Mouse (Mus musculus) heart, postnatal 36 days (tissue): ENCODE data around the gene Skida1. TPM values are rescaled to one million over a fixed set of nuclear protein-coding genes. Genes with fewer than 3 reads are reported as not detected.

Source experiments
- DNase-seq, 2 experiments: peaks; one replicate each; pipeline ENCODE4 v3.0.0; 2021 to 2022
- intact Hi-C: fragments of 180-260 bp; cut with DNase I; formaldehyde crosslinking; loops from one replicate; pipeline ENCODE4 v1.15.1; 2025
- microRNA-seq, 2 experiments: library from miRNA; unstranded; fragments of <30 nt; microRNA quantifications; one replicate each; pipeline ENCODE4 v1.2.0; 2021; ENCODE audit warnings: borderline number of aligned reads in 2 of 2
- total RNA-seq, 2 experiments: library from RNA; stranded (reverse); gene quantifications; 2 replicates each; pipeline ENCODE4 v1.2.3; 2021

Skida1 gene
- total RNA-seq, 2 experiments from 2014 or later, result 2.8 to 5.1 TPM

- intact Hi-C loops, result loop anchor here (2.0 to 5.0 kb wide), 12 partner anchors 38 to 1251 kb away; partner anchors contain the start of genes Bmi1, Dnajc1 and Spag6
Observed at GRCm38 (mm10) chr2:18026116-18026947, 22.5 kb downstream of the Skida1 start.

GRCm38 (mm10) chr2:18025781-18026115 lies 23.1 kb downstream of the Skida1 start:
- DNase-seq, result no peak
- intact Hi-C loops, result loop anchor here (2.0 to 5.0 kb wide), 12 partner anchors 39 to 1252 kb away; partner anchors contain the start of genes Bmi1, Dnajc1 and Spag6

More at GRCm38 (mm10) chr2:18026116-18026947, 22.5 kb downstream of the Skida1 start:
- peak; percentile 65 to 77 for DNase-seq

- no peak for DNase-seq
- intact Hi-C loops, result loop anchor here (5.0 kb wide), 9 partner anchors 77 to 1252 kb away; partner anchors contain the start of genes Bmi1, Dnajc1 and Spag6
Observed at GRCm38 (mm10) chr2:18025116-18025515, 23.7 kb downstream of the Skida1 start.

DNA sequence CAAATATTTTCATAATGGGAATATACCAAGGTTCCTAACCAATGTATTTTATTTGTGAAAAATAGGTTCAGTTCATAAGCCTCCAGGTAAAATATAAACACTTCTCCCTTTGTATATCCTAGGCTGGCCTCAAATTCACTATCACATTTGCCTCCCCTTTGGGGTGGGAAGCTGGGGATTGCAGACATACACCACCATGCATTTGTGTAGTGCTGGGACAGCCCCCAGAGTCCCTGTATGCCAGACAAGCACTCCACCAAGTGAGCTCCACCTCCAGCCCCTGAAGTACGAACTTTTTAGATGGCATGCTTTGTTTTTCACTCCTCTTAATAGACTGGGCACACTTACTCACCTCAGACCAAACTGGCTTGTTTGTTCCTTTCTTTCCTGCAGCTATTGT lies 26.0 kb downstream of the Skida1 start:
- DNase-seq, result no peak
- intact Hi-C loops, result no loop called here

GRCm38 (mm10) chr2:18019122-18019521 lies 29.7 kb downstream of the Skida1 start:
- intact Hi-C loops, result no loop called here
- DNase-seq, result no peak

DNA sequence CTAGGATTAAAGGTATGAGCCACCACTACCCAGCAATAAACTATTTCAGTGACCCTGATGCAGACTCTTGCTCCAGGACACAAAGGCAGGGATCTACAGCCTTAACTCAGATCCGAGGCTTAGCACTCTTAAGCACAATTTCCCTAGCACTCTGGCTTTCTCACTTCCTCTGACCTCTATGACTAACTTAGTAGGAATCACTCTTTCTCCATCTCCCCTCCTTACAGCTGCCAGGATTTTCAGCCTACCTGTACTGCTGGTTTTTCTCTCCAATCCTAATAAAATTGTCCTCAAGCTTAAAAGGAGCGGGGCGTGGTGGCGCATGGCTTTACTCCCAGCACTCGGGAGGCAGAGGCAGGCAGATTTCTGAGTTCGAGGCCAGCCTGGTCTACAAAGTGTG lies 31.5 kb downstream of the Skida1 start:
- DNase-seq, result no peak
- intact Hi-C loops, result no loop called here

GRCm38 (mm10) chr2:18016639-18017038 lies 32.2 kb downstream of the Skida1 start:
- intact Hi-C loops, result no loop called here

DNA sequence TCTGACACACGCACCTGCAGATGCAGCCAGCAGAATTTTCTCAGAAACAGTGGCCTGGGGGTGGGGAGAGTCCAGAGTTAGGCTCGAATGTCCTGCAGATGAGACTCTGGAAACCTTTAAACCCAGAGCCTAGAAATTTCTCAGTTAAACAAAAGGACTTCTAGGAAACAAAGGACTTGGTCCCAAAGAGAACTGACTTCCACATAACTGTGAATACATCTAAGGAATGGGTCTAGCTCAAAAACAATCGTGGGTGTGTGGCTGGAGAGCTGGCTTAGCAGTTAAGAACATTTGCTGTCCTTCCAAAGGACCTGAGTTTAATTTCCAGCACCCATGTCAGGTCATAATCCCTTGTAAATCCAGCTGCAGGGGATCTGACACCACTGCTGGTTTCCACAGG lies 33.3 kb downstream of the Skida1 start:
- DNase-seq, result no peak
- intact Hi-C loops, result no loop called here

More at GRCm38 (mm10) chr2:18016639-18017038, 32.2 kb downstream of the Skida1 start:
- DNase-seq, result no peak

- intact Hi-C loops, result no loop called here
- DNase-seq, result no peak
Observed at GRCm38 (mm10) chr2:18012866-18013265, 36.0 kb downstream of the Skida1 start.

DNA sequence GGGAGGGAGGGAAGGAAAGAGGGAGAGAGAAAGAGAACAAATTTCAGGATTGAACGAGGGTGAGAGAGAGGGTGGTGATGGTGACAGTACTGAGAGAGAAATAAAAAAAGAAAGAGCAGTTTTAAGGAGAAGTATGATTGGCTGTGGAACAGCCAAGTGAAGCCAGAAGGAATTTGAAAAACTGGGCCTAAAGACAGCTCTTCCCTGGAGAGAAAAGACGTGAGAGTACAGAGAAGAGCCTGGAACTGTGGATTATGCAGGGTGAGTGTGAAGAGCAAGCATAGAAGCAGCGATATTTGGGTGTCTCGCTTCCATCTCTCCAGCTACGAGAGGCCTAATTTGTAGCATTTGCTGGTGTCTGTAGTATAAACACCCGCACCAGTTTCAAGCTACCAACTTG lies 37.6 kb downstream of the Skida1 start:
- intact Hi-C loops, result no loop called here
- DNase-seq, result no peak

DNA sequence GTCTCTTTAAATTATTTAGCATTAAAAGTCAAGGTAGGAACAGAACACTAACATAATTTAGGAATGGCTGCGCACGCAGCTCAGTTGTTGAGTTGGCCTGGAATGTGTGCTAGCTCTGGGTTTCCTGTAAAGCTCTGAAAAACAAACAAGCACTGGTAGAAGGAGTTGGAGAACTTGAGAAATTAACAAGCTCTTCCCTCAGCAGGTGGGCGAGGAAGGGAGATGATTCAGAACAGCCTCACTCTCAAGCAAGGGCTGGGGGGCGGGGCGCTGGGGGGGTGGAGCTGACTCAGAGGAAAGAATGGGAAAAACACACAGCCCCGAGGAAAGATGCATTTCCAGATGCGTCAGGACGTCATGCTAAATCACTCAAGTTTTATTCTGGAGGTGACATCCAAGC lies 43.7 kb downstream of the Skida1 start:
- intact Hi-C loops, result loop anchor here (5.0 kb wide), 1 partner anchor 807 kb away; no protein-coding TSS in a partner anchor
- DNase-seq, result no peak

DNA sequence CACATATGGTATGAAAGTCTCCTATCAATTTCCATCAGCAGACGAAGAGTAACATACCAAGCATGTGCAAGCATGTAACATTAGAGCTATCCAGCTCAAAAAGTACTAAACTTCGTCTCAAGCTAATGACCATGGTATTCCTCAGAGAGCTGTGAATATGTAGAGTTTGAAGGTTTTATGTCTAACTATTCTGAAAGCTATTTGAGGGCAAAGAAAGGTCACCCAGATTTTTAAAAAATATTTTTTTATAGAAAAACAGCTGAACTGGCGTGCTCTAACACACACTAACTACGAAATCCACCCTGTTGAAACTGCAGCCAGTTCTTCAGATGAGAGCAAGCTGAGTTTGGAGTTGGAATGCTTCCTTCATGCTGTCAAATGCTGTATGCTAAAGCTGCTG lies 44.6 kb downstream of the Skida1 start:
- intact Hi-C loops, result no loop called here
- DNase-seq, result no peak

DNA sequence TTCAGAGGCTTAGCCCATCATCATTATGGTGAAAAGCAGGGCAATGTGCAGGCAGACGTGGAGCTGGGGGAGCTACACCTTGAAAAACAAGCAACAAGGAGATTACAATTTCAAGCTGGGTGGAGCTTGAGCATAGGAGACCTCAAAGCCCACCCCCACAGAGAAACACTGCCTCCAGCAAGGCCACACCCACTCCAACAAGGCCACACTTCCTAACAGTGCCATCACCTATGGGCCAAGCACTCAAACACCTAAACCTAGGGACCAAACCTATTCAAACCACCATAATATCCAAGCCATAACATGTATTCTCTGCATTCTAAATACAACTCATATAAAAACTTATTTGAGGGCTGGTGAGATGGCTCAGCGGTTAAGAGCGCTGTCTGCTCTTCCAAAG lies 46.5 kb downstream of the Skida1 start:
- intact Hi-C loops, result no loop called here

DNA sequence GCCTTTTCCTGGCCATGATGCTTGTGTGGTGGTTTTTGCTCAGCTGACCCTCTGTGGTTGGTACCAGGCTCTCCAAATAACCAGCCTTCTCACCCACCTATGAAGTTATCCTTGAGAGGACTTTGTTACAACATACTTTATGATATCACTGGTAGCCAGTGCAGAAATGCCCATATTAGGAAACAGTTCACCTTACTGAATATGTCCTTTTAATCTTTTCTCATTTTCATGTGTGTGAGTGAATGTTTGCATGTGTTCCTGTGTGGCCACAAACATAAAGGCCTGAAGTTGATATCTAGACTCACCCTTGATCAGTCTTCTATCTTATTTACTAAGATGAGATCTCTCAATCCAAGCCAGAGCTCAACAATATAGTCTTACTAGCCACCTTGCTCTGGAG lies 52.0 kb downstream of the Skida1 start, which contains the start of gene H2al2a:
Gene H2al2a, minus strand, starts transcription at position 101 of the 400 bp plus-strand sequence.
- no peak for DNase-seq
- intact Hi-C loops, result no loop called here

More for the DNA sequence above, 46.5 kb downstream of the Skida1 start:
- DNase-seq, result no peak

Small RNA genes within 50 kb of the gene (microRNA-seq; reads per million reads assigned to microRNA genes)
- gene Mir7655, result 1.3 to 1.4 reads per million in 2 experiments

Other genes with a start within 250 kb of the Skida1 start
- not detected for gene H2al2a, start 52.1 kb downstream of the Skida1 start, total RNA-seq
- gene A930004D18Rik, start 11.3 kb downstream of the Skida1 start, total RNA-seq, result 1 to 10 TPM; 4.6 to 6.2 TPM
- gene Mllt10, start 6.2 kb upstream of the Skida1 start, total RNA-seq, result 10 to 100 TPM; 32.6 to 34.2 TPM